Mouse (Mus musculus) heart, embryonic 16.5 days (tissue): Measurements from ENCODE around the gene Eva1b. TPM values are rescaled to one million over a fixed set of nuclear protein-coding genes. Genes with fewer than 3 reads are reported as not detected.

Source experiments
- ATAC-seq: fragments of 200-750 bp; cut with Nextera tagmentation; replicated peaks from 2 replicates; pipeline ENCODE4 v1.8.0; 2017; ENCODE audit warnings: moderate number of reproducible peaks; ENCODE audit not compliant: insufficient read depth, low FRiP score; ENCODE audit errors: extremely low read depth
- H3K27ac ChIP-seq: fragments of 300-500 bp; sonication (generic); 2 replicates; pipeline ENCODE4 v1.5.1; 2014; ENCODE audit warnings: mild to moderate bottlenecking, low read length, control low read depth, moderate library complexity
- H3K27me3 ChIP-seq: fragments of 300-500 bp; sonication (generic); 2 replicates; pipeline ENCODE4 v1.6.1; 2014; ENCODE audit warnings: low read length, mixed read lengths; ENCODE audit not compliant: control insufficient read depth, insufficient read depth
- H3K36me3 ChIP-seq: fragments of 300-500 bp; sonication (generic); 2 replicates; pipeline ENCODE4 v1.6.1; 2014; ENCODE audit not compliant: control insufficient read depth, insufficient read depth
- H3K4me1 ChIP-seq: fragments of 300-500 bp; sonication (generic); 2 replicates; pipeline ENCODE4 v1.6.1; 2014; ENCODE audit warnings: low read length, mixed read lengths; ENCODE audit not compliant: control insufficient read depth, insufficient read depth
- H3K4me2 ChIP-seq: fragments of 300-500 bp; sonication (generic); 2 replicates; pipeline ENCODE4 v1.6.1; 2014; ENCODE audit warnings: low read depth, mild to moderate bottlenecking, control low read depth, low read length
- H3K4me3 ChIP-seq: fragments of 300-500 bp; sonication (generic); 2 replicates; pipeline ENCODE4 v1.5.1; 2014; ENCODE audit warnings: mild to moderate bottlenecking, control low read depth, low read length
- H3K9ac ChIP-seq: fragments of 300-500 bp; sonication (generic); 2 replicates; pipeline ENCODE4 v1.6.1; 2014; ENCODE audit warnings: low read length, control low read depth
- H3K9me3 ChIP-seq: fragments of 300-500 bp; sonication (generic); replicated peaks from 2 replicates; pipeline ENCODE4 v1.6.1; 2016; ENCODE audit warnings: low read length; ENCODE audit not compliant: control insufficient read depth
- WGBS: fragments of 180-500 bp; shearing (Covaris S2); extraction: QIAGEN DNeasy Blood & Tissue Kit; methylation state at CpG from one replicate; pipeline ENCODE4 v1.1.7; 2014; 5-methylcytosine and 5-hydroxymethylcytosine counted together
- polyA plus RNA-seq: library from polyadenylated mRNA; unstranded; fragments of >200 nt; fragmentation: Nextera tagmentation; extraction: Ambion mirVana; gene quantifications from 2 replicates; pipeline ENCODE4 v1.2.1, GENCODE M21; 2015

Gene Eva1b
- polyA plus RNA-seq, 1 experiment from 2014 or later = 29.5 TPM

DNA sequence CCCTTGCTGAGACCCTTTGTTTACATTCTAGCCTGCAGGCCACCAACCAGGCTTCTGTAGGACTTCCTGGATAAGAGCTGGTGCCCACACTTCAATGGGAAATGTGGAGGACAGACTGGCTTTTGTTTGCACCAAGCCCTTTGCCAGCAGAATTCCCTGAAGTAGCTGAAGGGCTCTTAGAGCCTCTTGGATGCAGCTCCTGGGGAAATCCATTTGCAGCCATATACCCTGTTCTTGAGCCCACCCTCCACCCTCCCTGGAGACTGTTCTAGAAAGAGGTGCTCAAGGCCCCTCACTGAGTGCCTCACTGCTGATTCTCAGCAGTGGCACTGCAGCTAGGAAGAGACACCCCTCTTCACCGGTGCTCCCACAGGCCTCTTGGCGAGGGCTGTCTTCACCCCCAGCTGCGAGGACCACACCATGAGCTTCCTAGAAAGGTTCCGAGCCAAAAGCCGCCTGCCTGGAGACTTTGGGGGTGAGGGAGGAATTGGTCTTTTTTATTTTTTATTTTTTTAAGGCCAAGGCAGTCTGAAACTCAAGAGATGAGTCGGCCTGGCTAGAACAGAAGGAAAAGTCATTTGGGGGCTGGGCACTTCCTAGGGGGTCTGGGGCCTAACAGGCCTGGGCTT is 14.8 kb upstream of the Eva1b start:
- Histone ChIP-seq H3K4me1 (peaks cover 17% of the 10 kb centered on the region), H3K9me3 (no peaks in the 10 kb centered on the region), H3K27me3 (no peaks in the 10 kb centered on the region), H3K4me2 (no peak overlapping the region), H3K4me3 (no peak overlapping the region), H3K9ac (no peak overlapping the region), H3K27ac (0 out of 2 replicates have a peak overlapping the region, but pooled peaks have one; percentile 27), H3K36me3 (peaks cover 40% of the 10 kb centered on the region)
- 65% methylated on average over 6 of the region's 6 CpGs for WGBS
- no peak for ATAC-seq

DNA sequence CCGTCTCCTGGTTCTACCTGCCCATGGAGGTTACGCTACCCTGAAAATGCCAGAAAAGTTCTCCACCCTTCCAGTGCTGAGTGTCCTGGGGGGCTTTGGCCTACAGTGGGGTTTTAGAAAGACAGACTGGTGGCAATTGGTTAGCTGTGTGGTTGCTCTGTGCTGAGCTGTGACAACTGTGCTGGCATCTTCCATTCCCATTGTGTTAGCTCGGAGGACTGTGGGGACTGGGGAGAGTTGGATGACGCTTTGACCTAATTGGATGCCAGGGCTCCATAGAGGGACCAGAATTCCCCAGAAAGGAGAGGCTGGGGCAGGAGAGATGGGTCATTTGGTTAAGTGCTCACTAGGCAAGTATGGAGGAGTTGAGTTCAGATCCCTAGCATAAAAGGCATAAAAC is 13.3 kb upstream of the Eva1b start:
- WGBS = 92% methylated on average over 4 of the region's 4 CpGs
- Histone ChIP-seq H3K36me3 (peaks cover 44% of the 10 kb centered on the region), H3K4me2 (no peak overlapping the region)

DNA sequence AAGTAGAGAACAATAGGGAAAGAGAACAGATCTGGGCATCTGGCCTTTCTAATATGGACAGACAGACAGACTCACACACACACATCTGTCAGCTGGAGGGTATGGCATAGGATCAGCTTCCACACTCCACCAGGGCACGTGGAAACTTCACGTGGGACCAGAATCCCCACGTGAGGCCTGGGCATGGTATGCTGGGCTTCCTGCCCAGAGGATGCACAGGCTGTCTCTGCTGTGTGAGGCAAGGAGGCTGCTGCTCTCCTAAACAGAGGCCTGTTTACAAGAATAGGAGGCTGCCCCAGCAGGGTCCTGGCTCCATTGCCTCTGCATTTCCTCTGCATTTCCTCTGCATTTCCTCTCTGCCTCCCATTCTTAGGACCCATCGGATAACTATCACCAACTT is 12.9 kb upstream of the Eva1b start:
- Histone ChIP-seq H3K9ac (no peak overlapping the region), H3K4me1 (peaks cover 17% of the 10 kb centered on the region), H3K27me3 (no peaks in the 10 kb centered on the region), H3K9me3 (no peaks in the 10 kb centered on the region), H3K36me3 (peaks cover 47% of the 10 kb centered on the region), H3K27ac (no peak overlapping the region), H3K4me2 (no peak overlapping the region), H3K4me3 (no peak overlapping the region)
- WGBS = 77% methylated on average over 4 of the region's 4 CpGs
- no peak for ATAC-seq

More for the DNA sequence above, 13.3 kb upstream of the Eva1b start:
- H3K27ac ChIP-seq = no peak overlapping the region
- no peaks in the 10 kb centered on the region for H3K9me3 ChIP-seq
- no peak overlapping the region for H3K9ac ChIP-seq
- H3K4me1 ChIP-seq = peaks cover 17% of the 10 kb centered on the region
- no peak for ATAC-seq
- H3K4me3 ChIP-seq = no peak overlapping the region
- H3K27me3 ChIP-seq = no peaks in the 10 kb centered on the region

DNA sequence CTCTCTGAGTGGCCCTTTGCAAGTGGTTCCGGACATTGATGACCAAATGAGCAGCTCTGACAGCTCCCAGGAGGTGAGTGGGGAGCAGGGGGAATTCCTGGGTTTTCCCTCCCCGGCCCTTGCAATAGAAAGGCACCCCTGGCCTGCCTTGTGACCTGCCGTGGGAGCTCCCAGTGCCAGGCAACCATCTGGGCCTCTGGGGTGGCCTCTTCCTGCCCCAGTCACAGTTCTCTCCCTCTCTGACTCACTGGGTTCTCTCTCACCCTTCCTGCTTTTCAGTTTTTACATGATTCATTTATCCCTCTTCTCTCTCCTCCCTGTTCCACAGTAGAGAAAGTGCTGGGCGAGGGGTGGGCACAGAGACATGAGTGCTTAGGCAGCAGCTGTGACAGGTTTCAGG is 9.8 kb upstream of the Eva1b start:
- H3K4me2 ChIP-seq = no peak overlapping the region
- 81% methylated on average over 4 of the region's 4 CpGs for WGBS
- no peaks in the 10 kb centered on the region for H3K27me3 ChIP-seq
- no peak overlapping the region for H3K9ac ChIP-seq
- H3K4me3 ChIP-seq = no peak overlapping the region
- H3K36me3 ChIP-seq = peaks cover 43% of the 10 kb centered on the region
- peaks cover 8% of the 10 kb centered on the region for H3K4me1 ChIP-seq
- no peaks in the 10 kb centered on the region for H3K9me3 ChIP-seq
- no peak overlapping the region for H3K27ac ChIP-seq
- no peak for ATAC-seq

DNA sequence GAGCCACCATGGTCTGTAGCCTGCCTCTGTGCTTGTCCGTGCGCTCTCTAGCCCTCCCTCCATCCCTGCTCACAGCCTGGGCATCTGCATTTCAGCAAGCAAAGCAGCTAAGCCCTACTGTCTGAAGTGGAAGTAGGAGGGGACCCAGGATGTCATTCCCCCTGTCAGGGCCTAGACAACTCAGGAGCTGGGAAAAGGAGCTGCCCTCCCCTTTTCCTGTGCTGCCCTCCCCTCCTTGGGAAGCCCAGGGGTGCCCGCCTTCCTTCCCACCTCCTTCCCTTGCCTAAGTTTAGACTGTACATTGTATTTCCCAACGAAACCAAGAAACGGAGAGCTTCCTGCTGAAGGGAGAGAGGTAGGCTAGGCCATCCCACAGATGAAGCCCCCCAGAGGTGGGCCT is 6.5 kb upstream of the Eva1b start:
- no peak overlapping the region for H3K4me3 ChIP-seq
- 56% methylated on average over 5 of the region's 5 CpGs for WGBS
- H3K4me1 ChIP-seq = peaks cover 8% of the 10 kb centered on the region
- peaks cover 29% of the 10 kb centered on the region for H3K36me3 ChIP-seq
- H3K4me2 ChIP-seq = no peak overlapping the region
- H3K9me3 ChIP-seq = no peaks in the 10 kb centered on the region
- ATAC-seq = no peak; the same call in 1 of the 2 replicates
- H3K9ac ChIP-seq = no peak overlapping the region
- no peaks in the 10 kb centered on the region for H3K27me3 ChIP-seq
- peak overlapping the region; percentile 15; the same call in 1 of the 2 replicates for H3K27ac ChIP-seq

DNA sequence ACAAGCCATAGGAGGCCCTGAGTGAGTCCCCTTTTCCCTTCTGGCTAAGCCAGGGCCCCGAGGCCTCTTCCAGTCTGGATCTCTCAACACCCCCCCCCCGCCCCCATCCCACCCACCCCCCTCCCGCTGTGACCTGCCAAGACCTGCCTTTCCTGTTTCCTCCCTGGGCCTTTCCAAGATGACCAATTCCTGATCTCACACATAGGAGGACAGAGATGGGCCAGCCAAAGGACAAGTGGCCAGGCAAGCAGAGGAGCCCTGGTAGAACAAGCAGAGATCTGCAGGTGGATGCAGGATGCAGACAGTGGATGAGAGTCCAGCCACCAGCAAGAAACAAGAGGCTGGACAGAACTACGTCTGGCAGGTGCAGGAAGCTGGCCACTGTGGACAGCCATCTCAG is 2.1 kb upstream of the Eva1b start:
- no peaks in the 10 kb centered on the region; the same call in 1 of the 2 replicates for H3K36me3 ChIP-seq
- H3K9me3 ChIP-seq = no peaks in the 10 kb centered on the region
- no peaks in the 10 kb centered on the region for H3K27me3 ChIP-seq
- no peak overlapping the region for H3K4me3 ChIP-seq
- WGBS = 58% methylated on average over 4 of the region's 4 CpGs
- H3K4me1 ChIP-seq = peaks cover 30% of the 10 kb centered on the region
- ATAC-seq = no peak
- no peak overlapping the region for H3K9ac ChIP-seq
- no peak overlapping the region for H3K27ac ChIP-seq
- H3K4me2 ChIP-seq = no peak overlapping the region

DNA sequence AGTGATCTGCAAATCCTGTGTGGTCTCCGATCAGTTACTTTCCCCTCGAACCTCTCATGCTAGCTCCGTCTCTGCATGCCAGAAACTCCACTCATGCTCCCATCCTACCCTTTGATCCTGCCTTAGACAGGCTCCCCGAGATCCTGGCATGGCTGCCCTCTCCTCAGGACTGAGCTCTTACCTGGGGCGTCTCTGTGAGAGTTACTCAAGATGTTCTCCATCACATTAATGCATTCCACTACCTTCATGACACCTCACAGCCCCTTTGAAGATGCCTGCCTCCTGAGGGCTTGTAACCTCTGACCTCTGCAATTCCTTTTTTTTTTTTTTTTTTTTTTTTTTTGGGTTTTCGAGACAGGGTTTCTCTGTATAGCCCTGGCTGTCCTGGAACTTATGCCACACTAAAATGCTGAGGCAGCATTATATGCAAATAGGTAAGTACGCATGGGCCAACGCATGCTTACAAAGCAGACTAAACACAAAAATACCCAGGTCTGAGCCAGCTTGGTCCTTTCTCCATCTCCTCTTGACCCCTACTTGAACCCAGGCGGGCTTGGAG is 491 bp upstream of the Eva1b start:
- Histone ChIP-seq H3K27me3 (no peaks in the 10 kb centered on the region), H3K36me3 (no peaks in the 10 kb centered on the region; the same call in 1 of the 2 replicates), H3K4me3 (no peak overlapping the region), H3K4me2 (peak overlapping the region; percentile 81; the same call in 1 of the 2 replicates), H3K9me3 (no peaks in the 10 kb centered on the region), H3K4me1 (peaks cover 30% of the 10 kb centered on the region), H3K9ac (no peak overlapping the region), H3K27ac (peak overlapping the region; percentile 80)
- ATAC-seq = no peak
- 52% methylated on average over 9 of the region's 9 CpGs for WGBS

DNA sequence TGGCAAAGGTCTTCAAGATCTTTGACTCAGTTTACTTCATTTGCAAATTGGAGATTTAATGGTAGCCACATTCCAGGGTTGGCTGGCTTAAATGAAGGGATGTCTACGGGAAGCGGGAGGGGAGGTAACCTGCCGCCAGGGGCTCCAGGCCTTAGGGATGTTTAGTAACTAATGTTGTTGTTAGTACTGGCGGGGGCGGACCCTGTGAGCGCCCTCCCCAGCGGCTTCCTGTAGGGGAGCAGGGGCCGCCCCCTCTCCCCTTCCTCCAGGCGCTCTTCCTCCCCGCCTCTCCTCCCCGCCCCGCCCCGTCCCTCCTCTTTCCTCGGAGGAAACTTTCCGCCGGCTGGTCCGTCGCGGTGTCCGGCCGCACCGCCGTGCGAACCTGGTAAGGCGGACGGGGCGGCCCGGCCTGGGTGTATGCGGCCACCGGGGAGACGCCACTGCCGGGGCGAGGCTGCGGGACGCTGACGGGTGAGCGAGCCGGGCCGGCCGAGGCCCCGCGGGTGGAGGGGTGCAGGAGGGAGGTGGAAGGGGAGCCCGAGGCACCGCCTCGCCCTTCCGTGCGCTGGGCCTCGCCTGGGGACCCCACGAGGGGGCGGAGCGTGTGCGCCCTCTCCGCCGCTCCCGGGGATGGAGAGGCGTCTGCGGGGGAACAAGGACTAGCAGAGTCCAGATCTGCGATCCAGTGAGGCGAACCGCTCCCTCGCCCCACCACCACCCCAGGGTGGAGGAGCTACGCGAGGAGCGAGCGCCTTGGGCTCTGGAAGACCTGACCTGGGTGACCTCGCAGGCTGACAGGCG is 817 bp downstream of the Eva1b start:
- Histone ChIP-seq H3K27ac (peak overlapping the region; percentile 82), H3K4me3 (peak overlapping the region; percentile 69), H3K27me3 (no peaks in the 10 kb centered on the region), H3K4me1 (peaks cover 30% of the 10 kb centered on the region), H3K9ac (peak overlapping the region; percentile 80), H3K36me3 (no peaks in the 10 kb centered on the region; the same call in 1 of the 2 replicates), H3K9me3 (no peaks in the 10 kb centered on the region), H3K4me2 (peak overlapping the region; percentile 81)
- 2% methylated on average over 61 of the region's 67 CpGs for WGBS
- peak; percentile 77 for ATAC-seq
